Mouse (Mus musculus): ENCODE results near the gene Egflam.

DNA sequence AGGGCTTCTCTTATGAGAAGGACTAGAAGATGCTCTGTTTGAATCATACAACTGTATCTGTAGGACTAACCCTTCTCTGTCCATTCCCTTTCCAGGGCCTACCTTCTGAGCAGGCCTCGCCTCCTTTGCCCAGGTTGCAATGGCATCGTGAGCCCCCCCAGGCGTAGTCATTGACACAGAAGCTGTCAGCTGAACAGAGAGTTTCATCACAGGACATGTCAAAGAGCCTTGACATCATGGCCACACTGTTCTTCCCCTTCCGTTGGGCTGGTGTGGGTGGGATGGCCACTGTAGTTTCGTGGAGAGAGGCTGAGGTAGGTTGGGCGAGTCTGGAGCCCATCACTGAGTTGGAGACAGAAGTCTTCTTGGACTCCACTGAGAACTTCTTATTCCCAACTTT is 144.9 kb downstream of the Egflam start:
- TF ChIP-seq POLR2A (IDR thresholded peaks at IDR 0.05; ENCODE audit: borderline replicate concordance, extremely low read depth, low read depth, low read length) (no peak), CTCF (IDR thresholded peaks at IDR 0.05; ENCODE audit: insufficient read depth, low read length) (no peak)
